Mouse (Mus musculus): ENCODE results near the gene Gm10717.
"Not testable (repeated sequence)": the region's sequence is repeated elsewhere in the genome, so short reads cannot be mapped to it uniquely, and the experiment has no call there.

Gene Gm10717

GRCm38 (mm10) chr9:3024912-3025467 is at the start of gene Gm10717:
Gene Gm10717, plus strand, starts transcription at chr9:3025417.
- not testable (repeated sequence) for DNase-seq (ENCODE audit: low read depth, low spot score)

GRCm38 (mm10) chr9:3000445-3000972 is 24.7 kb upstream of the Gm10717 start, which contains the start of gene Gm10722:
Gene Gm10722, plus strand, starts transcription at chr9:3000922.
- peak; percentile 56 for DNase-seq (ENCODE audit: low read depth, low spot score)

GRCm38 (mm10) chr9:3001006-3001405 is 24.2 kb upstream of the Gm10717 start:
- not testable (repeated sequence) for DNase-seq (ENCODE audit: low read depth, low spot score)

- peak; percentile 14 for DNase-seq (ENCODE audit: low read depth, low spot score)
Observed at GRCm38 (mm10) chr9:3001948-3002659, 23.1 kb upstream of the Gm10717 start.

GRCm38 (mm10) chr9:3002794-3003396 is 22.3 kb upstream of the Gm10717 start, which contains the start of gene Gm11168:
Gene Gm11168, plus strand, starts transcription at chr9:3003346.
- not testable (repeated sequence) for DNase-seq (ENCODE audit: low read depth, low spot score)

- DNase-seq (ENCODE audit: low read depth, low spot score), result not testable (repeated sequence)
Observed at GRCm38 (mm10) chr9:3006179-3006578, 19.0 kb upstream of the Gm10717 start.

GRCm38 (mm10) chr9:3006636-3007035 is 18.6 kb upstream of the Gm10717 start:
- not testable (repeated sequence) for DNase-seq (ENCODE audit: low read depth, low spot score)

- peak; percentile 31 for DNase-seq (ENCODE audit: low read depth, low spot score)
Observed at GRCm38 (mm10) chr9:3007272-3007671, 17.9 kb upstream of the Gm10717 start.

GRCm38 (mm10) chr9:3009331-3009730 is 15.9 kb upstream of the Gm10717 start:
- not testable (repeated sequence) for DNase-seq (ENCODE audit: low read depth, low spot score)

- not testable (repeated sequence) for DNase-seq (ENCODE audit: low read depth, low spot score)
Observed at GRCm38 (mm10) chr9:3012054-3012621, 13.1 kb upstream of the Gm10717 start.

- not testable (repeated sequence) for DNase-seq (ENCODE audit: low read depth, low spot score)
Observed at GRCm38 (mm10) chr9:3012733-3013279, 12.4 kb upstream of the Gm10717 start, which contains the start of gene Gm10721. Gene Gm10721, plus strand, starts transcription at chr9:3013140.

GRCm38 (mm10) chr9:3015354-3015753 is 9.9 kb upstream of the Gm10717 start, which contains the start of gene Gm10720:
Gene Gm10720, plus strand, starts transcription at chr9:3015654.
- not testable (repeated sequence) for DNase-seq (ENCODE audit: low read depth, low spot score)

- not testable (repeated sequence) for DNase-seq (ENCODE audit: low read depth, low spot score)
Observed at GRCm38 (mm10) chr9:3015896-3016295, 9.3 kb upstream of the Gm10717 start.

GRCm38 (mm10) chr9:3017108-3017507 is 8.1 kb upstream of the Gm10717 start, which contains the start of gene Gm10719:
Gene Gm10719, plus strand, starts transcription at chr9:3017408.
- DNase-seq (ENCODE audit: low read depth, low spot score), result not testable (repeated sequence)

- not testable (repeated sequence) for DNase-seq (ENCODE audit: low read depth, low spot score)
Observed at GRCm38 (mm10) chr9:3018944-3019343, 6.3 kb upstream of the Gm10717 start.

- DNase-seq (ENCODE audit: low read depth, low spot score), result not testable (repeated sequence)
Observed at GRCm38 (mm10) chr9:3019835-3020727, 5.1 kb upstream of the Gm10717 start.

GRCm38 (mm10) chr9:3022316-3023008 is 2.8 kb upstream of the Gm10717 start:
- peak; percentile 29 for DNase-seq (ENCODE audit: low read depth, low spot score)

GRCm38 (mm10) chr9:3023312-3023984 is 1.8 kb upstream of the Gm10717 start, which contains the start of gene Gm10718:
Gene Gm10718, plus strand, starts transcription at chr9:3023547.
- not testable (repeated sequence) for DNase-seq (ENCODE audit: low read depth, low spot score)

Measured in 3T3-L1 (cell line).